Mouse (Mus musculus): ENCODE measurements around the gene Zxdc.

Gene Zxdc

DNA sequence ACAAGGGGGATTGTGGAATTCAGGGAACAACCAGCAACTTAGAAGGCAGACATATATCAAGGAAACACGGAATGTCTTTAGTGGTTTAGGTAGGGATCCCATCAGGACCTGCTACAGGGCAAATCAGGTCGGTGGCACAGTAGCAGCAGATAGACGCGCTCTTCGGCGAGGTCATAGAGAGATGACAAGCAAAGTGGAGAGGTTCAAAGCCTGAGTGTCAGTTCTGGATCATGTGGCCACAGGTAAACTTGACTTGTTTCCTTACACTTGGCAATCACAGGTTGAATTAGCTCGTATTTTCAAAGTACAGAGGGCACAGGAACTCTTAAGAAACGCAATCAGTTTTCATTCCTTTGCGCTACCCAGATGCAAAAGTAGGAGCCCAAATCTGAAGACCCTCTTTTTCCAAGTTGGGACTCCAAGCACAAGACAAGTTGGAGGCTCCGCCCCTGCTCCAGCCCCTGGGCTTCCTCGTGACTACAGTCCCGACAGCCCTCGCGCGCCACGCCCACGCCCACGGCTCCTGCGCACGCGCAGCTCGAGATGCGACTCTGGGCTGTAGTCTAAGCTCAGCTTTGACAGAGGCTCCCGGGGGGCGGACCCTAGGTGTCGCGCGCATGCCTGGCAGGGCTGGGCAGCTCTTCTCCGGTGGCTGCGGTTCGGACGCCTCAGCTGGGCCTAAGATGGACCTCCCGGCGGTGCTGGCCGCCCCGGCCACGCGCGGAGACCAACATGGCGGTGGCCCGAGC lies at the start of gene Zxdc:
Gene Zxdc (plus strand): TSS at position 517 of the 749 bp plus-strand sequence.
- DNase-seq (ENCODE audit: low spot score in 2 of 2): peak; percentile 98 to 99

DNA sequence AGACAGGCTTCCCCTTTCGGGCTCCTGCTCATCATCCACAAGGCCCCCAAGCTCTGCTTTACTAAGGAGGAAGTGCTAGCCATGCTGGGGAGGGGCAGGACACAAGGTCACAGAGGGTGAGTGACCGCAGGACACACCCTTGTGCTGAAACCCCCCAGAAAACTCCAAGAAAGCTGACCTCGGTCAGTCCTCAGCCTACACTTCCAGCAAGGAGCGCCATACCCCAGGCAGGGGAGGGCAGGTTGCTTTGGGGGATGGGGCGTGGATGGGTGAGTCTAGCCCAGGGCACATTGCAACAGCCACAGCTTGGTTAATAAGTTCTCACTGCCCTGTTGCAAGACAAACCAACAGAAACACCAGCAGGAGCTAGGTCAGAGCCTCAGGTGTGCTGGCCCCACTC lies 48.9 kb upstream of the Zxdc start:
- DNase-seq (ENCODE audit: low spot score in 2 of 2): no peak

DNA sequence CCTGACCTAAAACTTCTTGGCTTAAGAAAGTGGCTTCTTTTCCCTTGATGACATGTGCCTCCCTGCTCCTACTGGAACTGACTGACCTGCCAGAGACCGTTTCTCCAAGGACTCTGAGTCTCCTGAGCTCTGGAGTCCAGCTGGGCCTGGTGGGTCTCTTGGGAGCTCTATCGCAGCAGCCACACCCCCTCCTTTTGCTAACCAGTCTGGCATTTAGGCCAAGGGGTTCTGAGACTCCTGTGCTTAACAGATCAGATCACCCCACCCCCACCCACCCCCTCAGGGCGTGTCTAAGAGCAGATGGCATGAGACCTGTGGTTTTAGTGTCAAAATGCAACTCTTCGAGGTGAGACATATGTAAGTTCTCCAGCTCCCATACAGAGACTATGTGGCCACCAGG lies 47.5 kb upstream of the Zxdc start:
- no peak for DNase-seq (ENCODE audit: low spot score in 2 of 2)

DNA sequence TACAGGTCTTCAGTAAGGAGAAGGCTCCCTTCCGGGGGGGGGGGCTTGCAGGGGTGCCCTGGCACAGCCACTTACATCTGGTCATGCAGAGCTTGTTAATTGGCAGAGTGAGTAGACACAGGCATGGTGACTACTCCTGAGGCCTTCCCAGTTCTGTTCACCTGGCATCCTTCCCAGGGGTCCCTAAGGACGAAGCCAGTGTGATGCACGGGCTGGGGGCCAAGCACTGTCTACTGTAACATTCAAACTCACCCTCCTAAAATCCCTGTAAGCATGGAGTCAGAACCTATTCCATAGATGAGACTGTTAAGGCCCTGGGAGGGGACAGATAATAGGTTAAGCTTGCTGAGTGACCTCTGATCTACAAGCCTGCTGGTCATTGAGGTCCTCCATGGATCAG lies 45.3 kb upstream of the Zxdc start:
- DNase-seq (ENCODE audit: low spot score in 2 of 2): no peak

DNA sequence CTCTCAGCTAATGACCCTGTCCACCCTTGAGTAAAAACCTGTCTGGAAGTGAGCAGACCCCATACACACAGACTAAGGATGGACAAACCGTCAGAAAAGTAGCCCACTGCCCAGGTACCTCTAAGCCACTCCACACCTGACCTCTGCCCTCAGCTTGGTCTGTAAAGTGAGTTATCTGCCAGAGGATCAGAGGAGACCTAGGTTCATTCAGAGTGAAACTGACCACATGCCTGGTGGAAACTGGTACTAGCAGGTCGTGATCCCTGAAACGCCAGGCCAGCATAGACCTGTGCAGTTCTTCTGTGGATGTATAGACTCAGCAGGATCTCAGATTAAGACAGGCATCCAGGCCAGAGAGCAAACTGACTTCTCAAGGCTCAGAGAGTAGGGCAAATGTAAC lies 44.8 kb upstream of the Zxdc start:
- no peak for DNase-seq (ENCODE audit: low spot score in 2 of 2)

DNA sequence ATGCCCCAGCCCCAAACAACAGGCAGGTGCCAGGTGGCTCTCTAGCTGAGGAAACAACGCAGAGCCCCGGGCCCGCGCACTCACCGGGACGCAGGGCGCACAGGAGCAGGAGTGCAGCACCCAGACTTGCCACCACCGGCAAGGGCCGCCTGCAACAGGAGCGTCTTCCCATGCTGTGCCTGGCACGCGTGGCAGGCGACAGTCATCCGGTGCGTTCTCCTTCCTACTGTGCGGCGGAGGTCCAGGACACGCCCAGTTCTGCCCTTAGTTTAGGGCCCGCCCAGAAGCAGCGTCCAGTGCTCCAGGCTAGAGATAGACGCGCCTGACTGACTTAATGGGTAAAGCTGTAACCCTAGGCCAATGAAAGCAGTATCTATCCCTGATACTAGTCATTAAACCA lies 44.3 kb upstream of the Zxdc start, which contains the start of gene Chst13:
Gene Chst13 (minus strand): TSS at position 195 of the 400 bp plus-strand sequence.
- DNase-seq (ENCODE audit: low spot score in 2 of 2): peak in 1 of 2 experiments; percentile 23

DNA sequence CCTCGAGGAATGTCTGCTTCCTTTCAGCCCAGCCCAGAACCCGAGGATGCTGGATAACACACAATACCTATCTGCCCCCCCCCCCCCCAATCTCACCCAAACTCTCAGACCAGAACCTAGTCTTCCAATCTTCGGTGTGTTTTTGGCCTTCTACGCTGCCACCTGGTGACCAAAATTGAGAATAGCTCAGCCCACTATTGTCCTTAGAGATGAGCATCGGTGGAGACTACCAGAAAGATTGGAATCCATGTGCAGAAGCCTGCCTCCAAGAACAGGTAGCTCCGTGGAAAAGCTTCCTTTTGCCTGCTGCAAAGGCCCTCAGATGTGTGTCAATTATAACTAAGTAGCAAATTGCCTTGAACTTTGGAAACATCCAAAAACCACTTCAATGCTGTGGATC lies 41.6 kb upstream of the Zxdc start:
- DNase-seq (ENCODE audit: low spot score in 2 of 2): no peak

DNA sequence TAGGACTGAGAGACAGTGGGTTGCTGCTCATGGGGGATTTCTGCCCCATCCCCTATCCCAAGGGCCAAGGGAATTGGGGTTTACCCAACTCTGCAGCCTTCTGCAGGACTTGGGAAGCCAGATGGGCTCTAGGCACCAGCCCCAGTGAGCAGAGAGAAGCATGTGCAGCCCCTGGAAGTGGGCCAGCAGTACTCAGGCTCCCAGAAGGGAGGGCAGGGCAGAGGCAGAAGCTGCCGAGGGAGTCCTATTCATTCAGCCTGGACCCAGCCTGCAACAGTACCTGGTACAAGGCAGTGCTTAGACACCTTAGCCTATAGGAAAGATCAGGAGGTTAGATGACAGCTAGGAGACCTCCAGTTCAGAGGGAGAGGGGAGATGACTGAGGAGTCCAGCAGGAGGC lies 39.3 kb upstream of the Zxdc start:
- DNase-seq (ENCODE audit: low spot score in 2 of 2): no peak

DNA sequence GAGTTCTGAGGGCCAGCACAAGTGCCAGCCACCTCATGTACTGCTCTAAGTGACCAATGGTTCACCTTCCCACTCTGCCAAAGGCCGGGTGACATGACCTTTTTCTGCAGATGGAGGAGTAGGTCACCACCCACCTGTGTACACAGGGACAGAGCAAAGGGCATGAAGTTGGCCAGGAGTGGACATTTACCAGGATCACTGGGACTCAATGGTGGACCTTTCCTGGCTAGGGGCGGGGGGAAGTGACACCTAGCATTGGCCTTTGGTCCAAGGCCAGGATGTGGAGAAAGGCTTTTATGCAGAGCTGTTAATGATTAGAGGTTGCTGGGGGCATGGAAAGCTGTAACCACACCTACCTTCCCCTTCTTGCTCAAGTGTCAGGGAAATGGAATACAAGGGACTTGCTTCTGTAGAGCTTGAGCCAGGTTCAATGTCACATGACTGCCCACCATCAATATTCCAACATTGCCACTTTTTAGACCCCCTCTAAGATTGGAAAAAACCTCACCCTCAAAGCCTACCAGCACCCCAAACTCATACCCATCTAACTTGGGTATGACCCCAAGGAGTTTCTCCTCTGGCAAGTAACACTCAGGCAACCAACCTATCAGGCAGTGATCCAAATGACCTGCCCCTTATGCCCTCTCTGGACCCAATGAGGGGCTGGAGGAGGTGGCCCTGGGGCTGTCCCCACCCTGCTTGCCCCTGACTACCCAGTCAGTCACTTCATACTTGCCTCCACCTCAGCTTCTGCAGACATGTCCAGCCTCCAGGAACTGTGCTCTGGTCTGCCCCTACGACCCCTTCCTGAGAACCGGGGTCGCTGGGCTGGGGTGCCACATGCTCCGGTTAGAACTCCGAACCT lies 36.5 kb upstream of the Zxdc start, which contains the start of gene Uroc1:
Gene Uroc1 (plus strand): TSS at position 724 of the 865 bp plus-strand sequence.
- DNase-seq (ENCODE audit: low spot score in 2 of 2): no peak

DNA sequence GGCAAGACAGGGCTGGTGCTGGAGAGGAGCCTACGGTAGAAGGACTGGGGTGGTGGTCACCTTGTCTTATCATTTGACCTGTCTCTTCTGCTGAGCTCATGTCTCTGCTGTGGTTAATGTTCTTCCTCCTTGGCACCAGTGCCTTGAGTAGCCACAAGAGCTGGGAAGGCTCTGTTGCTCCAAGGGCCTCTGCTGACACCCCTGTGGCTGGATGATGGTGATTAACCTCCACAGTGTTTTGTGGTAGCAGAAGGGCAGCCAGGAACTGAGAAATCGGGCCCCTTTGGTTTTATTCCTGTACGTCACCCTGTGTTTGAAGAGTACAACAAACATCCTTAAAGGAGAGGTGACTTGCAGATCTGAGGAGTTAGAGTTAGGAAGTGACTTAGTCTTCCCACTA lies 35.0 kb upstream of the Zxdc start:
- no peak for DNase-seq (ENCODE audit: low spot score in 2 of 2)

DNA sequence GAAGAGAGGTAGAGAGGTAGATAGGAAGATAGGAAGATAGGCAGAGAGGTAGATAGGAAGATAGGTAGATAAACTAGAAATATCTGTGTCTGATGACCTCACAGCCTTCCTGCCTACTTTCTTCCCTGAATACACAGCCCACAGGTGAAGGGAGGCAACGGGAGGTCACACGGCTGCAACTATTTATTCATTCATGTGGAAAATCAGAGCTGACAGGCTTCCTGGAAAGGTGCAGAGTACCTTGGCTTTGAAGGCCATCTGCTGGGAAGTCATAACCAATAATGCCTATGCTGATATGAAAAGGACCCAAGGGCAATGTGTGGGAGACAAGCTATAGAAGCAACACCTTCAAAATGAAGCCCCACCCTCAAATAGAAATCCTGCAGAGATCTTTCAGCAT lies 26.9 kb upstream of the Zxdc start:
- no peak for DNase-seq (ENCODE audit: low spot score in 2 of 2)

DNA sequence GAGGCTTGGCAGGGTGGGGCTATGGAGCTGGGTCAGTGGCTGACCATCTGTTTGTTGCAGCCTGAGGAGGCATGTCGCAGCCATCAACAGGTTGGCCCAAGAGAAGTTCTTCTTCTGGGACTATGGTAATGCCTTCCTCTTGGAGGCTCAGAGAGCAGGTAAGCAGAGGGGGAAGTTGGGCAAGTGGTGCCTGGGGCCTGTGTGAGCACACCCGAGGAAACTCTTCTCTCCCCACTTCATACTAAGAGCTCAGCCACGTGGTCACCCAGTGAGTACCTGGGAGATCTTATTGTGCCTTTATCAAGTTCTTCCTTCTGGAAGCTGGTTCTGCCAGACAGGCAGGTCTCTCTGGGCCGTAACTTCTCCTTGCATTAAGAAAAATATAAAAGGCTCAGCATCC lies 22.1 kb upstream of the Zxdc start:
- no peak for DNase-seq (ENCODE audit: low spot score in 2 of 2)

DNA sequence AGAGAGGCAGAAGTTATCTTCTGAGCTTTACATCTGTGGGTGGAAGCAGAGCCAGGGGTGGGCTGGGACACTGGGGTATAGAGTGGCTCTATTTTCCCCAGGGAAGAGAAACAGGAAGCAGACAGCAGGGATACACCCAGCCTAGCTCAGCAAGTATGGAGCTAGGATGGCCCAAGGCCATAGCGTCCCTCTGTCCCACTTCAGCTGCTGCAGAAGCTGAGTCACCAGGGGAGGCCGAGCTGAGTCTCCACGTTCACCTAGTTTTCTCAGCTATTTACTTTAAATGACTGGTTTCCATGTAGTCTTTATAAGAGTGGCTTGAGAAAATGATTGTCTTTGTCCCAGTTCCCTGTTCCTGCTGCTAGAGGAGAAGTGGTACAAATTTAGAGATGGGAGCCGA lies 20.8 kb upstream of the Zxdc start:
- no peak for DNase-seq (ENCODE audit: low spot score in 2 of 2)

DNA sequence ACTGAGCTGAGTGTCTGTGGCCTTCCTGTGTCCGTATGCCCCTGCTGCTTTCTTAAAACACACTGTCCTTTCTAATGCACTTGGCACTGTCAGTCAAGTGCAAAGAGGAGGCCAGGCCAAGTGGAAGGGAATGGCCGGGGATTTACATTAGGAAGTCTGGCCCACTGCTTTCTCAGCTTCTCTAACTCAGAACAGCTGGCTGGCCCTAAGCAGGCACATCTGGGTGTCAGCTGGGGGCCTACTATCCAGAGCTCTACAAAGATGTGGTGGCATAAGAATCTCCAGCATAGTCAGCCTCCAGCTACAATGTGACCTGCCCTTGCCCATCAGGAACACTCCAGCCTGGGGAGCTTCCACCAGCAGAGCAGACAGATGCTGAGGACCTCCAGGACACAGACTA lies 19.3 kb upstream of the Zxdc start:
- DNase-seq (ENCODE audit: low spot score in 2 of 2): no peak

DNA sequence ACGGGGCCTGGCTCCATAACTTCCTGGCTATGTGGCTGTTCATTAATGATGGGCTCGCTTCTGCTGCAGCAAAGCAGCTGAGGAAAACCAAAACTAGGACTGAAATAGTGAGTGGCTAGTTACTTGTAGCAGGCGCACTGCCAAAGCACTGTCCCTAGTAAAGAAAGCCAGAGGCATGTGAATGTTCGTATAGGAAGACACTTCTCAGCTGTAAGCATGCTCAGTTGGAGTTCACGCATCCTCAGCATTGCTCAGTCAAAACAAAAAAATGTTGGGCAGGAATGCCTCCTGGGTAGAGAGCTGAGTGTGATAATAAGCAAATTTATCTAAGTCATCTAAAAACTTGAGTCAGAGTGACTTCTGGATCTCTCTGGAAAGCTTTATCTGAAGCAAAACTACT lies 11.2 kb upstream of the Zxdc start:
- no peak for DNase-seq (ENCODE audit: low spot score in 2 of 2)

DNA sequence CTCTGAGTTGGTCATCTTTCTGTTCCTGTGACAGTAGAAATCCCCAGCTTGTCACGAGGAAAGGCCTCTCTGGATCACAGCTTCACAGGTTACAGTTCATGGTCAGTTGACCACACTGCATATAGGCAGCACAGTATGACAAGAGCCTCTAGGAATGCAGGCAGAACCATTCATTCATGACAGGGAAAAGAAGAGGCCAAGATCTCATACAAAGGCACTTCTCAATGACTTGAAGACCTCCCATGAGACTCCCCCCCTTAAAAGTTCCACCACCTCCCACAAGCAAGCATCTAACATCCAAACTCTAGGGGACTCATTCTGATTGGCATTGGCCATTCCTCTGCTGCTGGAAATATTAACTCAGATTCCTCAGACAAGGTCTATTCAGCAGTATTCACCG lies 9.8 kb upstream of the Zxdc start:
- no peak for DNase-seq (ENCODE audit: low spot score in 2 of 2)

DNA sequence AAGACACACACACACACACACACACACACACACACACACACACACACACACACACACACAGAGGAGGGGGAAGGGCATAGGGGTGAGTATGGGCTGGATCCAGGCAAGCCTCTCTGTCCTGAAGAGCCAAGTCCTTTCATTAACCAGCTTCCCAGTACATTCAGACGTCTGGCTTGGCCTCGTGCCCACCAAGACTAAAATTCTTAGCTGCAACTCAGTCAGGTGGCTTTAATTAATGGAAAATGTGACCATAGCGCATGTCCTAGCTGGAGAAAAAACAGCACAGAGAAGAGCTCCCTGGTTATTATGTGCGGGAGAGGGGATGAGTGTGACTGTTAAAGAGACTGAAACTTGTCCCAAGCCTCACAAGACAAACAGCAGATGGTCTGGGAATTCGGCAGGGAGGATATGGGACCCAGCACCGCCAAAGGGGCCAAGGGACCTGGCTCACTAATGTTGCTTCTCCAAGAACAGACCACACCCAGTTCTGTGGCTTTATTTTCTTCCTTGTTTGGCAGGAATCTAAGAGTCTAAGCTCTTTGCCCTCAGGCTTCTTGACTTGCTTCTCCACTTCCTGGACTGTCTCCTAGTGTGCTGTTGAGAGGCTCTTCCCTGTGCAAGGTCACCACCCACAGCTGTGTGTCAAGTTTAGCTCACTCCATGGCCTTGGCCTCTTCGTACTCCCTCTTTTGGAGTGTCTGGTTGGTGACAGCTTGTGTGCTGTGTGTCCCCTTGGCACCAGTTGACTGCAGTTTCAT lies 9.1 kb upstream of the Zxdc start:
- DNase-seq (ENCODE audit: low spot score in 2 of 2): peak in 1 of 2 experiments; percentile 54

DNA sequence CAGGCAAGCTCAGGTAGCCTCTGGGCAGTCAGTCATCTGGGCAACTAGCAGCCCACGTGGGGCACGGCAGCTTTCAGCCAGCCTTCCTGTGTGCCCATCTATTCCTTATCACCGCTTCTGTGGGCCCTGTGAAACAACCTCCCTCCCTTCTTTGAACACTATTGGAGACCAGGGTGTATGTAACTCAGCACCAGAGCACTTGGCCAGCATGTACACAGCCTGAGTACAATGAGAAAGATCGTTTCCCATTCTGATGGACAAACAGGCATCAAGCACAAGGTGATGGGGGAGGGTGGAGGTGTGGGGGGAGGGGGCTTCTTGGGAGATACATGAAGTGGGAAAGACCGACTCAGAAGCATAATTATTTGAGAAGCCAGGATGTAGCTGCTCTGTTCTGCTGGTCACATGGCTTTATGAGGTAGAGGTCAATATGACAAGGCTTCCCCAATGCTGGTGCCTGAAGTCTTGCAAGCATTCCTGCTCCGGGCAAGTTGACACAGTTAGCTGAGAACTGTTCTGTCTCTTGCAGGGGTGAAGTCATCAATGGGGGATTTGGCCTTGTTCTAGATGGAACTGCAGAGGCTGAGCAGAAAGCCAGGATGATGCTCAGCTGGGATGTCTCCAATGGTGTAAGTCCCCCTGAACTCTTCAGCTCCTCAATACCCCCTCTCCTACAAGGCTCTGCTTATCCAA lies 8.2 kb upstream of the Zxdc start:
- DNase-seq (ENCODE audit: low spot score in 2 of 2): no peak

DNA sequence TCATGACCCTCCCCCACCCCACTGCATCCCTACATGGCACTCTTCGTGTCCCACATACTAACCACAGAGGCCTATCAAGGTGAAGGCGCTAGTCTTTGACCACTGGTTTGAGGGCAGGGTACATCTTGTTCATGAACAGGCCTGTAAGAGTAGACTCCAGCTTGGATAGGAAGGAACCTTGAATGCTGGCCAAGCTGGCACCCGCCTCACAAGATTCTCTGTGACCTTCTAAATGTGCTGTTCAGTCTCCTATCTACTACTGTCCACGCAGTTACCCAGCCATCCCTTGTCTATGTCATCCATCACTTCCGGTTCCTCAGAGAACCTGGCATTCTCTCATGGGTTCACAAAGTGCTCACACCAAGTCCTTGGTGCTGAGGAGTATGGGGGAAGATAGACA lies 6.0 kb upstream of the Zxdc start:
- DNase-seq (ENCODE audit: low spot score in 2 of 2): no peak

DNA sequence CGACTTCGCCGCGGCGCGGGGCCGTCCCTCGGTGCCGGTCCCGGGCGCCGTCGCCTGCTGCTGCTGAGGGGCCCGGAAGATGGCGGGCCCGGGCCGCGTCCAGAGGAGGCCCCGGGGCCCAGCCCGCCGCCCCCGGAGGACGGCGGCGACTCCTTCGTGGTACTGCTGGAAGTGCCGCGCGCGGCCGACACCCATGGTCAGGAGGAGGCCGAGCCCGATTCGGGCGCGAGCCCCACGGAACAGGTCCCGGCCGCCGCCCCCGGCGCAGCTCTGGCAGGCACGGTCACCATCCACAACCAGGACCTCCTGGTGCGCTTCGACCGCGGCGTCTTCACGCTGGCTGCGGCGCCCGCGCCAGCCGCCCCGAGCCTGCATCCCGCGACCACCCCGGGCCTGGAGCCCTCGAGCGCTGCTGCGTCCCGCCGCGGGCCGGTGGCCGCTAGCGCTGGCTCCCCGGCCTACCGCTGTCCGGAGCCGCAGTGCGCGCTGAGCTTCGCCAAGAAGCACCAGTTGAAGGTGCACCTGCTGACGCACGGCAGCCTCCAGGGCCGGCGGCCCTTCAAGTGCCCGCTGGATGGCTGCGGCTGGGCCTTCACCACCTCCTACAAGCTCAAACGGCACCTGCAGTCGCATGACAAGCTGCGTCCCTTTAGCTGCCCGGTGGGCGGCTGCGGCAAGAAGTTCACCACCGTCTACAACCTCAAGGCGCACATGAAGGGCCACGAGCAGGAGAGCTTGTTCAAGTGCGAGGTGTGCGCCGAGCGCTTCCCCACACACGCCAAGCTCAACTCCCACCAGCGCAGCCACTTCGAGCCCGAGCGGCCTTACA lies 647 bp downstream of the Zxdc start:
- peak; percentile 16 to 55 for DNase-seq (ENCODE audit: low spot score in 2 of 2)

DNA sequence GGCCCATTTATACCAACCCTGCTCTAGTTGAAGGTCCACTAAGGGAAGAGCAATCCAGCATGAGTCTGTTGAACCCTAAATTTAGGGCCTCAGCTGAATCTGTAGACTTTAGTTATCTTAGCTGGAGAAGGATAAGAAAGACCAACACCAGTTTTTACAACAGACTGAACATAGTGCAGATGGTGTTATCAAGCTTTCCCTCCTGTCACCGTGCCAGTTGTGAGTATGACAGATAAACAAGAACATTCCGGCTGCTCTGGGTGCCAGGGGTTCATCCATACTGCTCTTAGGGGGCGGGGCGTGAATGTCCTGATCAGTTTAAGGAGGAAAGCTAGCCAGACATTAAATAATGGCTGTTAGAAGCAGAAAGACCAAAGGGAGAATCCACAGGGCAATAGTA lies 5.4 kb downstream of the Zxdc start:
- DNase-seq (ENCODE audit: low spot score in 2 of 2): no peak

Measured in urinary bladder, adult 18-20 months (tissue).